Mouse (Mus musculus): ENCODE data around the gene Man1b1.
A peak's percentile ranks its signal among the peaks of the same experiment; 100 is the strongest.

Man1b1 gene

GRCm38 (mm10) chr2:25364313-25364712 lies 32.2 kb downstream of the Man1b1 start:
- DNase-seq (ENCODE audit: low spot score) = no peak

- DNase-seq (ENCODE audit: low spot score) = no peak
Observed at GRCm38 (mm10) chr2:25364761-25365090, 32.6 kb downstream of the Man1b1 start.

GRCm38 (mm10) chr2:25365091-25365761 lies 33.1 kb downstream of the Man1b1 start, which contains the start of gene Uap1l1:
TSS of gene Uap1l1 (minus strand) at chr2:25365682.
- peak; percentile 57 for DNase-seq (ENCODE audit: low spot score)

- no peak for DNase-seq (ENCODE audit: low spot score)
Observed at GRCm38 (mm10) chr2:25369996-25370395, 37.9 kb downstream of the Man1b1 start.

- peak; percentile 65 for DNase-seq (ENCODE audit: low spot score)
Observed at GRCm38 (mm10) chr2:25371764-25372643, 39.9 kb downstream of the Man1b1 start, which contains the start of gene Sapcd2. TSS of gene Sapcd2 (plus strand) at chr2:25372321.

- no peak for DNase-seq (ENCODE audit: low spot score)
Observed at GRCm38 (mm10) chr2:25372644-25373391, 40.7 kb downstream of the Man1b1 start.

- no peak for DNase-seq (ENCODE audit: low spot score)
Observed at GRCm38 (mm10) chr2:25373431-25373830, 41.3 kb downstream of the Man1b1 start.

GRCm38 (mm10) chr2:25376589-25376988 lies 44.5 kb downstream of the Man1b1 start:
- DNase-seq (ENCODE audit: low spot score) = no peak

GRCm38 (mm10) chr2:25384492-25384891 lies 52.4 kb downstream of the Man1b1 start:
- no peak for DNase-seq (ENCODE audit: low spot score)

GRCm38 (mm10) chr2:25391266-25391665 lies 59.1 kb downstream of the Man1b1 start:
- DNase-seq (ENCODE audit: low spot score) = no peak

GRCm38 (mm10) chr2:25394281-25395221 lies 62.4 kb downstream of the Man1b1 start:
- no peak for DNase-seq (ENCODE audit: low spot score)

GRCm38 (mm10) chr2:25395721-25396596 lies 63.8 kb downstream of the Man1b1 start, which contains the start of gene Entpd2:
TSS of gene Entpd2 (plus strand) at chr2:25395874.
- DNase-seq (ENCODE audit: low spot score) = no peak

- DNase-seq (ENCODE audit: low spot score) = no peak
Observed at GRCm38 (mm10) chr2:25396597-25396983, 64.5 kb downstream of the Man1b1 start.

GRCm38 (mm10) chr2:25397010-25397409 lies 64.9 kb downstream of the Man1b1 start:
- DNase-seq (ENCODE audit: low spot score) = no peak

GRCm38 (mm10) chr2:25398065-25398464 lies 65.9 kb downstream of the Man1b1 start:
- DNase-seq (ENCODE audit: low spot score) = no peak

- DNase-seq (ENCODE audit: low spot score) = no peak
Observed at GRCm38 (mm10) chr2:25399051-25399450, 66.9 kb downstream of the Man1b1 start, which contains the start of gene Npdc1. TSS of gene Npdc1 (plus strand) at chr2:25399351.

GRCm38 (mm10) chr2:25400291-25400690 lies 68.2 kb downstream of the Man1b1 start:
- DNase-seq (ENCODE audit: low spot score) = no peak

- peak; percentile 47 for DNase-seq (ENCODE audit: low spot score)
Observed at GRCm38 (mm10) chr2:25400764-25401163, 68.6 kb downstream of the Man1b1 start.

Measured in ovary, postnatal 14 days (tissue).